Mouse (Mus musculus): ENCODE data around the gene Sall2. TPM values are rescaled to one million over a fixed set of nuclear protein-coding genes. Genes with fewer than 3 reads are reported as not detected.

Sall2 gene
- polyA plus RNA-seq (2016; fragmentation: Nextera tagmentation; extraction: Ambion mirVana), result 56.9 and 60.3 TPM in 2 replicates

DNA sequence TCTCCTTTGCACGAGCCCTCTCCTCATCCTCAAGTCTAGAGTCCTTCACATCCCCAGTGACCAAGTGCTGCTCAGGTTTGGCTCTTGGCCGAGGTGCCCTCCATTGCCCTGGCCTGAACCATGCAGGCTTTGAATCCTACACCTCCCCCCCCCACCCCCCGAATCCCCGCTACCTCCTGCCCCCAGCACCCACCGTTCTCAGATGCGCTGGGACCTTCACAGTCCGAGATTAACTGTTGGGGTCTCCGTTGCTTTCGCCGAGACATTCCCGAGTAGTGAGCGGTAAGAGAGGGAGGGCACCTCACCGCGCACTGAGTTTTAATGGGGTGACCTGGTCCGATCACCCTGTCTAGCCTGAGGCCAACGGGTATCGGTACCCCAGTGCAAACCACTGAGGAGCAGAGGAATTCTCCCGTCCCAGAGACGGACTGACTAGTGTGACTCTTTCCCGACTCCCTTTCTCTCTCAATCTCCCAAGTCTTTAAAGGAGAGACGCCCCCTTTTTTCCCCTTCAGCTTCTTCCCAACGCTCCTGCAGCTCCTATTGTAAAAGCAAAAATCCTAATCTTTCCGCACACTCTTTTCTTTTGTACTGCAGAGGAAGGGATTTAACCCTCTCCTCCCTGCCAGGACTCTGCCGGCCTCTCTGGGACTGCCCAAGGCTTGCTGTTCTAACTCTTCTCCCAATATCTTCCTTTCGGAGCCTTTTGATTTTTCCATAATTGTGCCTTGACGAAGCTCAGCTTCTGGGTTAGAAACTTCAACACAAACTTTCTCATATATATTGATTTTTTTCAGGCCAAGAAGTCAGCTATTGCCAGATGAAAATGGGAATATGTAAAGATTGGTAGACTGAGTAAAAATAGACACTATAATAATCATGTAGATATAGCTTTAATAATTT lies at the start of gene Sall2:
Gene Sall2 (minus strand): TSS at position 853 of the 903 bp plus-strand sequence.
- no peaks in the 10 kb centered on the region for H3K27me3 ChIP-seq (ENCODE audit: insufficient read depth, poor library complexity, severe bottlenecking)
- no peaks in the 10 kb centered on the region for H3K9me3 ChIP-seq
- peak; percentile 61 for DNase-seq (ENCODE audit: low spot score)
- H3K4me3 ChIP-seq, result peak within 1 kb of the TSS; percentile 73
- H3K27ac ChIP-seq, result peak within 1 kb of the TSS; percentile 95
- H3K36me3 ChIP-seq, result peaks cover 9% of the 10 kb centered on the region
- 1% methylated on average over 26 of the region's 26 CpGs for WGBS
- peaks cover 69% of the 10 kb centered on the region for H3K4me1 ChIP-seq (replicated peaks)

GRCm38 (mm10) chr14:52368741-52369140 lies 40.2 kb upstream of the Sall2 start:
- WGBS, result 91% methylated on average over 3 of the region's 3 CpGs
- Histone ChIP-seq H3K36me3 (no peaks in the 10 kb centered on the region), H3K4me1 (replicated peaks) (no peaks in the 10 kb centered on the region), H3K9me3 (no peaks in the 10 kb centered on the region), H3K27me3 (ENCODE audit: insufficient read depth, poor library complexity, severe bottlenecking) (no peaks in the 10 kb centered on the region), H3K27ac (no peak overlapping the region), H3K4me3 (no peak overlapping the region)
- no peak for DNase-seq (ENCODE audit: low spot score)

GRCm38 (mm10) chr14:52356308-52356707 lies 27.7 kb upstream of the Sall2 start, which contains the start of gene Olfr1513:
TSS of gene Olfr1513 (minus strand) at chr14:52356408.
- Histone ChIP-seq H3K27ac (no peak within 1 kb of the TSS), H3K4me3 (no peak within 1 kb of the TSS), H3K36me3 (no peaks in the 10 kb centered on the region), H3K27me3 (ENCODE audit: insufficient read depth, poor library complexity, severe bottlenecking) (no peaks in the 10 kb centered on the region), H3K9me3 (no peaks in the 10 kb centered on the region), H3K4me1 (replicated peaks) (no peaks in the 10 kb centered on the region)
- DNase-seq (ENCODE audit: low spot score), result no peak
- 87% methylated on average over 4 of the region's 4 CpGs for WGBS

DNA sequence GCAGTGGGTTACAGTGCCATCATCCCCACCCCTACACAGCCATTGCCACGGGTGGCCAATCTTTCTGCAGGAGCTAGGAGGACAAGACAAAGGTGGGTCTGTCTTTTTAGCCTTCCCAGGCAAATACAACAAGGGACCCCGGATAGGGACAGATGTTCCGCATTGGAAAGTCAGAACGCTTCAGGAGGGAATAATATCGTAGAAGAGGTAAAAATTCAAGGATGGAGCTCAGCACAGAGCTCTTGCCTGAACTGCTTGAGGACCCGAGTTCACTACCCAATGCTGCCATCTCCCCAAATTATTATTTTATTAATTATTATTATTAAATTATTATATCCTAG lies 10.9 kb upstream of the Sall2 start:
- 75% methylated on average over 6 of the region's 6 CpGs for WGBS
- no peaks in the 10 kb centered on the region for H3K36me3 ChIP-seq
- no peak overlapping the region for H3K4me3 ChIP-seq
- DNase-seq (ENCODE audit: low spot score), result no peak
- no peaks in the 10 kb centered on the region for H3K27me3 ChIP-seq (ENCODE audit: insufficient read depth, poor library complexity, severe bottlenecking)
- H3K9me3 ChIP-seq, result peaks cover 4% of the 10 kb centered on the region; the same call in 1 of the 2 replicates
- no peak overlapping the region for H3K27ac ChIP-seq
- peaks cover 7% of the 10 kb centered on the region; the same call in 1 of the 2 replicates for H3K4me1 ChIP-seq (replicated peaks)

DNA sequence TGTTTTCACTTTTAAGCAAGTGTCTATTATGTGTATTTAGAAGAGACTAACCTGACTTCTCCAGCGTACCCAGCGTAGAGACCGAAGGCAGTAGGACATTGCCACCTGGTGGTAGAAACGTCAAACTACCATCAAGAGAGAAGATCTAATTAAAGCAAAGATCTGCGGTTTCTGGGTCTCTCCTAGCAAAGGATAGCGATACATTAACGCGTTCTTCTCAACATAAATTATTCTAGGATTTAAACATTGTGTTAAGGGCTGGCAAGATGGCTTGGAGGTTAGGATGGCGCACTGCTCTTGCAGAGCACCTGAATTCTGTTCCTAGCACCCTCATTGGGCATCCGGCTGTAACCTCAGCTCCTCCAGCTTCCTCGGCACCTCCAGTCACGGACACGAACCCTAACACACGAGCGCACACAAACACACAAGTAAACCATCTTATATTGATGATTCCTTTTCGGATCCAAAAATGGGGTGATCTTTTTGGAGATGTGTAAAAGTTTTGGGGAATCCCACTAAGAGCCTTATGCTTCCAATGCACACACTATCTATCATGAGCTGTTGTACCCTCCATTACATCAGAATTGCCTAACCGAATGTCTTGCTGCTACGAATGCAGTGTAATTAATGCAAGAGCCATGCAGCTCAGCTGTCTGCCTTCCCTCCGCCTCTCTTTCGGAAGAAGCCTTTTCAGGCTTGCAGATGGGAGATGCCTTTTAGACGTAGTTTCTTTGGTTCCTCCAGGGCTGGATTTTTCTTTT lies 10.4 kb upstream of the Sall2 start:
- H3K4me3 ChIP-seq, result peak overlapping the region; percentile 9; the same call in 1 of the 2 replicates
- peaks cover 7% of the 10 kb centered on the region; the same call in 1 of the 2 replicates for H3K4me1 ChIP-seq (replicated peaks)
- WGBS, result 37% methylated on average over 21 of the region's 21 CpGs
- no peaks in the 10 kb centered on the region for H3K36me3 ChIP-seq
- no peaks in the 10 kb centered on the region for H3K27me3 ChIP-seq (ENCODE audit: insufficient read depth, poor library complexity, severe bottlenecking)
- no peak overlapping the region for H3K27ac ChIP-seq
- no peaks in the 10 kb centered on the region for H3K9me3 ChIP-seq
- DNase-seq (ENCODE audit: low spot score), result peak; percentile 49

- Histone ChIP-seq H3K27ac (peak overlapping the region; percentile 81), H3K4me3 (no peak overlapping the region), H3K4me1 (replicated peaks) (peaks cover 49% of the 10 kb centered on the region), H3K9me3 (no peaks in the 10 kb centered on the region), H3K36me3 (no peaks in the 10 kb centered on the region), H3K27me3 (ENCODE audit: insufficient read depth, poor library complexity, severe bottlenecking) (no peaks in the 10 kb centered on the region)
- WGBS, result 29% methylated on average over 1 of the region's 3 CpGs
- DNase-seq (ENCODE audit: low spot score), result no peak
Observed at GRCm38 (mm10) chr14:52332171-52332570, 3.6 kb upstream of the Sall2 start.

DNA sequence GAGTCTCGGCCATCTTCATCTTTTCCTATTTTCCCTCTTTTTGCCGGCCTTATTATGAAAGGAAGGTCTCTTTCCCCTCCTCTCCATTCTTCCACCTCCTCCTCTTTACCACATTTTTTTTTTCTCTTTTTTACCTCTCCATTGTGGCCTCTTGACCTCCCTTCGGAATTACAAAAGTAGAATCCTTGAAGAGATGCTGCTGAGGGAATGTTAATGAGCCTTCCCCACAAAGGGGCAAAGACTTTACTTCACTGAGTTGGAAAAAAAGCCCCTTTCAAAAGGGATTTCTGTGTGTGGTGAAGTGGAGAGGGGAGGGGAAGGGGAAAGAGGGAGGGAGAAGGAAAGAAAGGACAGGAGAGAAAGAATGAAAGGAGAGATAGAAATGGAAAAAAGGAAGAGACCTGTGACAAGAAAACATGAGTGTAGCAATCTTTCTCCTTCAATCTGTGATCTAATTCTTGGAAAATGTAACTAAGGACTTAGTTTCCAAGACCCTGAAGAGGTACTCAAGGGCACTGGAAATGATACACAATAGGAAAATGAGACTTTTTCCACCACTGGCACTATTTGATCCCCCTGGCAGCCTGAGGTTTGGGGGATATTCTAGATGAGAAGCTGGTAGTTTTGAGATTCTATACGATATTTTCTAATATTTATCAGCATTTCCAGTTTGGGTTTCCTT lies 2.6 kb upstream of the Sall2 start:
- Histone ChIP-seq H3K4me1 (replicated peaks) (peaks cover 59% of the 10 kb centered on the region), H3K36me3 (no peaks in the 10 kb centered on the region), H3K27ac (peak overlapping the region; percentile 81), H3K4me3 (0 out of 2 replicates have a peak overlapping the region, but pooled peaks have one; percentile 4), H3K27me3 (ENCODE audit: insufficient read depth, poor library complexity, severe bottlenecking) (no peaks in the 10 kb centered on the region), H3K9me3 (no peaks in the 10 kb centered on the region)
- no peak for DNase-seq (ENCODE audit: low spot score)
- 14% methylated on average over 4 of the region's 4 CpGs for WGBS

- WGBS, result under 1% methylated on average over 14 of the region's 14 CpGs
Observed at GRCm38 (mm10) chr14:52327375-52327901, 1.1 kb downstream of the Sall2 start.

DNA sequence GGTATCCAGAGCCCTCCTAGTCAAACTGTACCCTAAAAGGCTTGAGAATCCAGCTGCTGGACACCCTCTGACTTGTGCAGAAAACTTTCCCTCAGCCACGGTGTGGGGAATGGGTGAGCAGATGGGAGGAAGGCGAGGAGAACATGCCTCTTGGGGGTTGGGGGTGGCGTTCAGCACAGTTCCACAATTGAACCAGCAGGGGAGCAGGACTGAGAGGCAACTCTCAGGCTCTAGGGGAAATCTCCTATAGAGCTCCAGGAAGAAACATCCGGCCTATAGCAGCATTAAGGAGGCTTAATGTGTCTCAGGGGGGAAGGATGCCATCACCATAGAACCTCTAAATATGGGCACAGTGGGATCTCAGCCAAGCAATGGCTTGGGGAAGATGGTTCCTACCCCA lies 2.7 kb downstream of the Sall2 start:
- no peaks in the 10 kb centered on the region for H3K9me3 ChIP-seq
- DNase-seq (ENCODE audit: low spot score), result peak; percentile 42
- H3K27me3 ChIP-seq (ENCODE audit: insufficient read depth, poor library complexity, severe bottlenecking), result no peaks in the 10 kb centered on the region
- H3K4me1 ChIP-seq (replicated peaks), result peaks cover 49% of the 10 kb centered on the region
- peaks cover 9% of the 10 kb centered on the region for H3K36me3 ChIP-seq
- H3K27ac ChIP-seq, result peak overlapping the region; percentile 95
- peak overlapping the region; percentile 73 for H3K4me3 ChIP-seq
- 4% methylated on average over 4 of the region's 4 CpGs for WGBS

More at GRCm38 (mm10) chr14:52327375-52327901, 1.1 kb downstream of the Sall2 start:
- H3K4me3 ChIP-seq, result peak overlapping the region; percentile 73
- H3K9me3 ChIP-seq, result no peaks in the 10 kb centered on the region
- H3K4me1 ChIP-seq (replicated peaks), result peaks cover 65% of the 10 kb centered on the region
- peak overlapping the region; percentile 95 for H3K27ac ChIP-seq
- no peaks in the 10 kb centered on the region for H3K27me3 ChIP-seq (ENCODE audit: insufficient read depth, poor library complexity, severe bottlenecking)
- no peak for DNase-seq (ENCODE audit: low spot score)
- H3K36me3 ChIP-seq, result peaks cover 9% of the 10 kb centered on the region

GRCm38 (mm10) chr14:52319361-52319760 lies 9.2 kb downstream of the Sall2 start:
- Histone ChIP-seq H3K36me3 (peaks cover 26% of the 10 kb centered on the region), H3K27me3 (ENCODE audit: insufficient read depth, poor library complexity, severe bottlenecking) (no peaks in the 10 kb centered on the region), H3K4me1 (replicated peaks) (peaks cover 27% of the 10 kb centered on the region), H3K9me3 (no peaks in the 10 kb centered on the region), H3K4me3 (no peak overlapping the region), H3K27ac (no peak overlapping the region)
- no peak for DNase-seq (ENCODE audit: low spot score)
- WGBS, result 82% methylated on average over 6 of the region's 6 CpGs

GRCm38 (mm10) chr14:52316441-52317225 lies 11.9 kb downstream of the Sall2 start:
- DNase-seq (ENCODE audit: low spot score), result no peak
- Histone ChIP-seq H3K36me3 (peaks cover 45% of the 10 kb centered on the region), H3K27ac (peak overlapping the region; percentile 99), H3K9me3 (peaks cover 5% of the 10 kb centered on the region; the same call in 1 of the 2 replicates), H3K27me3 (ENCODE audit: insufficient read depth, poor library complexity, severe bottlenecking) (no peaks in the 10 kb centered on the region), H3K4me3 (peak overlapping the region; percentile 84), H3K4me1 (replicated peaks) (peaks cover 54% of the 10 kb centered on the region)
- whole genome bisulfite sequencing, result 2% methylated on average over 16 of the region's 16 CpGs

Measured in hindbrain, embryonic 10.5 days (tissue).